Mouse (Mus musculus): ENCODE data around the gene Syt13. TPM values are rescaled to one million over a fixed set of nuclear protein-coding genes. Genes with fewer than 3 reads are reported as not detected.

Gene Syt13
- polyA plus RNA-seq, 1 experiment from 2014 or later, result 1.2 TPM

- no peak overlapping the region for H3K4me3 ChIP-seq
- 27% methylated on average over 10 of the region's 10 CpGs for WGBS
- DNase-seq (ENCODE audit: low spot score), result no peak
- H3K4me1 ChIP-seq, result peaks cover 14% of the 10 kb centered on the region; the same call in 1 of the 2 replicates
- H3K9me3 ChIP-seq, result no peaks in the 10 kb centered on the region
- no peak overlapping the region for H3K27ac ChIP-seq
- no peaks in the 10 kb centered on the region for H3K36me3 ChIP-seq
- H3K27me3 ChIP-seq (ENCODE audit: insufficient read depth, poor library complexity, severe bottlenecking), result peaks cover 4% of the 10 kb centered on the region; the same call in 1 of the 2 replicates
Measured at GRCm38 (mm10) chr2:92934312-92934982, 19.5 kb downstream of the Syt13 start.

GRCm38 (mm10) chr2:92935483-92935882, 20.6 kb downstream of the Syt13 start:
- DNase-seq (ENCODE audit: low spot score), result no peak
- no peak overlapping the region for H3K4me3 ChIP-seq
- no peak overlapping the region for H3K27ac ChIP-seq
- 60% methylated on average over 3 of the region's 3 CpGs for WGBS
- peaks cover 6% of the 10 kb centered on the region for H3K27me3 ChIP-seq (ENCODE audit: insufficient read depth, poor library complexity, severe bottlenecking)
- H3K4me1 ChIP-seq, result peaks cover 14% of the 10 kb centered on the region; the same call in 1 of the 2 replicates
- no peaks in the 10 kb centered on the region for H3K9me3 ChIP-seq
- no peaks in the 10 kb centered on the region for H3K36me3 ChIP-seq

- DNase-seq (ENCODE audit: low spot score), result no peak
- Histone ChIP-seq H3K4me1 (peaks cover 14% of the 10 kb centered on the region; the same call in 1 of the 2 replicates), H3K4me3 (no peak overlapping the region), H3K27me3 (ENCODE audit: insufficient read depth, poor library complexity, severe bottlenecking) (peaks cover 25% of the 10 kb centered on the region), H3K27ac (no peak overlapping the region), H3K36me3 (no peaks in the 10 kb centered on the region), H3K9me3 (no peaks in the 10 kb centered on the region)
- WGBS, result 84% methylated on average over 5 of the region's 5 CpGs
Measured at GRCm38 (mm10) chr2:92938063-92938462, 23.2 kb downstream of the Syt13 start.

- H3K4me3 ChIP-seq, result no peak overlapping the region
- 94% methylated on average over 7 of the region's 7 CpGs for WGBS
- no peak overlapping the region for H3K27ac ChIP-seq
- no peaks in the 10 kb centered on the region for H3K9me3 ChIP-seq
- no peak for DNase-seq (ENCODE audit: low spot score)
- no peaks in the 10 kb centered on the region for H3K36me3 ChIP-seq
- H3K27me3 ChIP-seq (ENCODE audit: insufficient read depth, poor library complexity, severe bottlenecking), result peaks cover 23% of the 10 kb centered on the region
- H3K4me1 ChIP-seq, result peaks cover 15% of the 10 kb centered on the region; the same call in 1 of the 2 replicates
Measured at GRCm38 (mm10) chr2:92938827-92939226, 23.9 kb downstream of the Syt13 start.

- WGBS, result 83% methylated on average over 9 of the region's 9 CpGs
Measured at GRCm38 (mm10) chr2:92940963-92941362, 26.1 kb downstream of the Syt13 start.

GRCm38 (mm10) chr2:92941463-92941862, 26.6 kb downstream of the Syt13 start:
- no peak overlapping the region for H3K4me3 ChIP-seq
- WGBS, result 75% methylated on average over 3 of the region's 3 CpGs
- no peaks in the 10 kb centered on the region for H3K36me3 ChIP-seq
- 0 out of 2 replicates have a peak, but pooled peaks cover 10% of the 10 kb centered on the region for H3K4me1 ChIP-seq
- no peak overlapping the region for H3K27ac ChIP-seq
- DNase-seq (ENCODE audit: low spot score), result no peak
- peaks cover 35% of the 10 kb centered on the region for H3K27me3 ChIP-seq (ENCODE audit: insufficient read depth, poor library complexity, severe bottlenecking)
- H3K9me3 ChIP-seq, result no peaks in the 10 kb centered on the region

More at GRCm38 (mm10) chr2:92940963-92941362, 26.1 kb downstream of the Syt13 start:
- H3K27ac ChIP-seq, result no peak overlapping the region
- H3K27me3 ChIP-seq (ENCODE audit: insufficient read depth, poor library complexity, severe bottlenecking), result peaks cover 30% of the 10 kb centered on the region
- 0 out of 2 replicates have a peak, but pooled peaks cover 10% of the 10 kb centered on the region for H3K4me1 ChIP-seq
- no peak for DNase-seq (ENCODE audit: low spot score)
- no peak overlapping the region for H3K4me3 ChIP-seq
- H3K9me3 ChIP-seq, result no peaks in the 10 kb centered on the region
- no peaks in the 10 kb centered on the region for H3K36me3 ChIP-seq

- 58% methylated on average over 3 of the region's 3 CpGs for WGBS
- Histone ChIP-seq H3K27me3 (ENCODE audit: insufficient read depth, poor library complexity, severe bottlenecking) (peaks cover 43% of the 10 kb centered on the region), H3K4me1 (peaks cover 15% of the 10 kb centered on the region), H3K27ac (no peak overlapping the region), H3K9me3 (no peaks in the 10 kb centered on the region), H3K36me3 (no peaks in the 10 kb centered on the region), H3K4me3 (no peak overlapping the region)
- no peak for DNase-seq (ENCODE audit: low spot score)
Measured at GRCm38 (mm10) chr2:92943406-92943805, 28.5 kb downstream of the Syt13 start.

- 74% methylated on average over 3 of the region's 3 CpGs for WGBS
- Histone ChIP-seq H3K27me3 (ENCODE audit: insufficient read depth, poor library complexity, severe bottlenecking) (peaks cover 43% of the 10 kb centered on the region), H3K4me1 (peaks cover 23% of the 10 kb centered on the region), H3K27ac (no peak overlapping the region), H3K9me3 (no peaks in the 10 kb centered on the region), H3K4me3 (no peak overlapping the region), H3K36me3 (no peaks in the 10 kb centered on the region)
- DNase-seq (ENCODE audit: low spot score), result no peak
Measured at GRCm38 (mm10) chr2:92944356-92944755, 29.5 kb downstream of the Syt13 start.

GRCm38 (mm10) chr2:92945125-92945746, 30.3 kb downstream of the Syt13 start:
- Histone ChIP-seq H3K4me1 (peaks cover 23% of the 10 kb centered on the region), H3K36me3 (no peaks in the 10 kb centered on the region), H3K4me3 (no peak overlapping the region), H3K9me3 (no peaks in the 10 kb centered on the region), H3K27me3 (ENCODE audit: insufficient read depth, poor library complexity, severe bottlenecking) (peaks cover 43% of the 10 kb centered on the region), H3K27ac (no peak overlapping the region)
- 87% methylated on average over 11 of the region's 11 CpGs for WGBS
- no peak for DNase-seq (ENCODE audit: low spot score)

GRCm38 (mm10) chr2:92945824-92946598, 31.1 kb downstream of the Syt13 start:
- 82% methylated on average over 11 of the region's 11 CpGs for WGBS
- H3K27ac ChIP-seq, result no peak overlapping the region
- no peaks in the 10 kb centered on the region for H3K36me3 ChIP-seq

GRCm38 (mm10) chr2:92947981-92948698, 33.2 kb downstream of the Syt13 start:
- H3K36me3 ChIP-seq, result no peaks in the 10 kb centered on the region
- peaks cover 24% of the 10 kb centered on the region for H3K4me1 ChIP-seq
- H3K9me3 ChIP-seq, result no peaks in the 10 kb centered on the region
- H3K27ac ChIP-seq, result no peak overlapping the region
- DNase-seq (ENCODE audit: low spot score), result no peak
- H3K27me3 ChIP-seq (ENCODE audit: insufficient read depth, poor library complexity, severe bottlenecking), result peaks cover 21% of the 10 kb centered on the region
- H3K4me3 ChIP-seq, result no peak overlapping the region
- WGBS, result 2% methylated on average over 12 of the region's 12 CpGs

More at GRCm38 (mm10) chr2:92945824-92946598, 31.1 kb downstream of the Syt13 start:
- Histone ChIP-seq H3K27me3 (ENCODE audit: insufficient read depth, poor library complexity, severe bottlenecking) (peaks cover 37% of the 10 kb centered on the region), H3K4me1 (peaks cover 23% of the 10 kb centered on the region), H3K9me3 (no peaks in the 10 kb centered on the region), H3K4me3 (no peak overlapping the region)
- no peak for DNase-seq (ENCODE audit: low spot score)

- DNase-seq (ENCODE audit: low spot score), result no peak
- no peaks in the 10 kb centered on the region for H3K36me3 ChIP-seq
- H3K27me3 ChIP-seq (ENCODE audit: insufficient read depth, poor library complexity, severe bottlenecking), result peaks cover 21% of the 10 kb centered on the region
- H3K4me3 ChIP-seq, result no peak overlapping the region
- no peak overlapping the region for H3K27ac ChIP-seq
- H3K4me1 ChIP-seq, result peaks cover 29% of the 10 kb centered on the region
- WGBS, result 54% methylated on average over 7 of the region's 7 CpGs
- no peaks in the 10 kb centered on the region for H3K9me3 ChIP-seq
Measured at GRCm38 (mm10) chr2:92948699-92949300, 33.9 kb downstream of the Syt13 start.

All from heart, embryonic 10.5 days (tissue).